Mouse (Mus musculus): Measurements from ENCODE around the gene Gm10772. TPM values are rescaled to one million over a fixed set of nuclear protein-coding genes. Genes with fewer than 3 reads are reported as not detected.
"Not testable (repeated sequence)": the region's sequence is repeated elsewhere in the genome, so short reads cannot be mapped to it uniquely, and the experiment has no call there.

Gm10772 gene
- total RNA-seq (2014; rRNA removed) (not detected in 2 replicates), polyA plus RNA-seq (2015; fragmentation: Nextera tagmentation; extraction: Ambion mirVana) (not detected in 2 replicates)

DNA sequence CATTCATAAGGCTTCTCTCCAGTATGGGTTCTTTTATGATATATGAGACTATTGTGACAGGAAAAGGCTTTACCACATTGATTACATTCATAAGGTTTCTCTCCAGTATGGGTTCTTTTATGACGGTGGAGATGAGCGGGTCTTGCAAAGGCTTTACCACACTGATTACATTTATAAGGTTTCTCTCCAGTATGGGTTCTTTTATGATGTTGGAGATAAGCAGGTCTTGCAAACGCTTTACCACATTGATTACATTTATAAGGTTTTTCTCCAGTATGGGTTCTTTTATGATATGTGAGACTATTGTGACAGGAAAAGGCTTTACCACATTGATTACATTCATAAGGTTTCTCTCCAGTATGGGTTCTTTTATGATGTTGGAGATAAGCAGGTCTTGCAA lies at the start of gene Gm10772:
Gene Gm10772, minus strand, starts transcription at position 101 of the 400 bp plus-strand sequence.
- 100% methylated on average over 2 of the region's 3 CpGs for WGBS
- not testable (repeated sequence) for ATAC-seq (ENCODE audit: low FRiP score); H3K4me3 ChIP-seq (ENCODE audit: low read depth, low read length); DNase-seq (ENCODE audit: low spot score); H3K9me3 ChIP-seq (ENCODE audit: low read length); H3K9ac ChIP-seq (replicated peaks; ENCODE audit: low read length, poor library complexity, severe bottlenecking); H3K27ac ChIP-seq (ENCODE audit: low read depth, low read length); H3K4me1 ChIP-seq (ENCODE audit: insufficient read depth, low read length); H3K4me2 ChIP-seq (ENCODE audit: low read depth, low read length, poor library complexity, severe bottlenecking); H3K36me3 ChIP-seq (ENCODE audit: insufficient read depth, low read length); H3K27me3 ChIP-seq (ENCODE audit: insufficient read depth, low read length)

DNA sequence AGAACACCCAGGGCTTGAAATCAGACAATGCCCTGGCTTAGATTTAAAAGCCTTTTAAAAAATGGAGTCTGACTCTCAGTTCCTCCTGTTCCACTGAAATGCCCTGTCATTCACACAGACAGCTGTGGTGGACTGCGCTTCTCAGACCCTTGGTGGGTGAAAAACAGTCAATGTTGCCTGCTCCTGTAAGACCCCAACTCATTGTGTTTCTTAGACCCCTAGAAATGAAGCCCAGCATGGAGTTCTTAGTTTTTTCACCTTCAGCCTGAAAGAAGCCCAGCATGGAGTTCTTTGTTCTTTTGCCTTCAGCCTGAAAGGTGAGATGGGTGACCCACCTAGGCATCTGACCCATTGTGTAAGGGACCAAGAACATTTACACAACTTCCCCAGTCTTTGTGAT lies 36.5 kb upstream of the Gm10772 start:
- H3K4me3 ChIP-seq (ENCODE audit: low read depth, low read length); H3K9me3 ChIP-seq (ENCODE audit: low read length); DNase-seq (ENCODE audit: low spot score); ATAC-seq (ENCODE audit: low FRiP score); H3K4me1 ChIP-seq (ENCODE audit: insufficient read depth, low read length); H3K9ac ChIP-seq (replicated peaks; ENCODE audit: low read length, poor library complexity, severe bottlenecking); H3K27me3 ChIP-seq (ENCODE audit: insufficient read depth, low read length); H3K36me3 ChIP-seq (ENCODE audit: insufficient read depth, low read length); H3K27ac ChIP-seq (ENCODE audit: low read depth, low read length); H3K4me2 ChIP-seq (ENCODE audit: low read depth, low read length, poor library complexity, severe bottlenecking): not testable (repeated sequence)
- WGBS: no CpG with 5 or more reads among the region's 1 CpGs

DNA sequence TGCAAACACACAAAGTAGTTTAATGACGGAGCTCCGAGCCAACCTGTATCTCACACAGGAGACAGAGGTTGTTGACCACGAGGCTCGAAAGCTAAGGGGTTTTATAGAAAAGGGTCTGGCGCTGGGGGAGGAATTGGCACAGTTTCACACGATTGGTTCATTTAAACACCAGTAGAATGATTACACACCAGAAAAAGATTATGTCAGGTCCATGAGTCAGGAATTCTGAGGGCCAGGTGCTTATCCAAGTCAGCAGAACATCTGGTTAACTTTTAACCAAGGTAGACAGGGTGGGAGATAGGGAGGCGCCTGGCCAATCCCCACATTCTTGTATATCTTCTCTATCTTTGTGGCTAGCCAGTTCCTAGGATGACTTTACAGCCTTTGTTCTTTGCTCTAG lies 35.8 kb upstream of the Gm10772 start:
- not testable (repeated sequence) for H3K4me2 ChIP-seq (ENCODE audit: low read depth, low read length, poor library complexity, severe bottlenecking); H3K4me3 ChIP-seq (ENCODE audit: low read depth, low read length); H3K9ac ChIP-seq (replicated peaks; ENCODE audit: low read length, poor library complexity, severe bottlenecking); H3K27me3 ChIP-seq (ENCODE audit: insufficient read depth, low read length); H3K27ac ChIP-seq (ENCODE audit: low read depth, low read length); H3K9me3 ChIP-seq (ENCODE audit: low read length); H3K4me1 ChIP-seq (ENCODE audit: insufficient read depth, low read length); H3K36me3 ChIP-seq (ENCODE audit: insufficient read depth, low read length); DNase-seq (ENCODE audit: low spot score); ATAC-seq (ENCODE audit: low FRiP score)
- WGBS: 91% methylated on average over 4 of the region's 7 CpGs

DNA sequence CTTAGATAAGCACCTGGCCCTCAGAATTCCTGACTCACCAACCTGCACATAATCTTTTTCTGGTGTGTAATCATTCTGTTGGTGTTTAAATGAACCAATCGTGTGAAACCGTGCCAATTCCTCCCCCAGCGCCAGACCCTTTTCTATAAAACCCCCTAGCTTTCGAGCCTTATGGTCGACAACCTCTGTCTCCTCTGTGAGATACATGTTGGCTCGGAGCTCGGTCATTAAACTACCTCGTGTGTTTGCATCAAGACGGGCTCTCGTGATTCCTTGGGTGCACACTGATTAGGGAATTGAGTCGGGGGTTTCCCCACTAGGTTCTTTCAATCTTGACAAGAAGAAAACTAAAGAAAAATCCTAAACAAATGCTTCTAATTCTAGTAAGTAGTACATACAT lies 13.0 kb downstream of the Gm10772 start:
- Histone ChIP-seq H3K4me2 (ENCODE audit: low read depth, low read length, poor library complexity, severe bottlenecking) (no peak overlapping the region), H3K27me3 (ENCODE audit: insufficient read depth, low read length) (no peaks in the 10 kb centered on the region), H3K4me1 (ENCODE audit: insufficient read depth, low read length) (no peaks in the 10 kb centered on the region), H3K4me3 (ENCODE audit: low read depth, low read length) (no peak overlapping the region), H3K36me3 (ENCODE audit: insufficient read depth, low read length) (no peaks in the 10 kb centered on the region), H3K27ac (ENCODE audit: low read depth, low read length) (no peak overlapping the region), H3K9me3 (ENCODE audit: low read length) (no peaks in the 10 kb centered on the region), H3K9ac (replicated peaks; ENCODE audit: low read length, poor library complexity, severe bottlenecking) (no peak overlapping the region)
- DNase-seq (ENCODE audit: low spot score) (no peak), ATAC-seq (ENCODE audit: low FRiP score) (no peak)
- WGBS: no CpG with 5 or more reads among the region's 11 CpGs
- no peak for TF ChIP-seq CTCF (IDR thresholded peaks at IDR 0.05)

DNA sequence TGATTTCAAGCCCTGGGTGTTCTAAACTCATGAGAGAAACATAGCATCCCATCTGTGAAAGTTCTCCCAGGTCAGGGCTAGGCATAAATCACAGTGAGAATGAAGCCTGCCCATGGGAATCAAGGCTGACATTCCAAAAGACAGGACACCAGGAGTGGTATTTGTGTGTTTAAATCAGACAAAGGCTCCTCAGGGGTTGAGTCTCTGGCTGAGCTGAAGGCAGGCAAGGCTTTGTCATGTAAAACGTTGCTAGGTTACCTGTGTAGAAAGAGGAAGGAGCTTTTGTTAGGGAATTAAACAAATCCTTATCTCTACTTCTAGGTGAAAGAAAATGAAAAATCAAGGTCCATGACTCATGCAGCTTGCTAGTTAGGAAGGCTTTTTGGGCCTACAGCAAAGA lies 13.6 kb downstream of the Gm10772 start:
- not testable (repeated sequence) for H3K9me3 ChIP-seq (ENCODE audit: low read length); H3K36me3 ChIP-seq (ENCODE audit: insufficient read depth, low read length); H3K4me2 ChIP-seq (ENCODE audit: low read depth, low read length, poor library complexity, severe bottlenecking); ATAC-seq (ENCODE audit: low FRiP score); H3K27ac ChIP-seq (ENCODE audit: low read depth, low read length); H3K4me1 ChIP-seq (ENCODE audit: insufficient read depth, low read length); H3K27me3 ChIP-seq (ENCODE audit: insufficient read depth, low read length); H3K9ac ChIP-seq (replicated peaks; ENCODE audit: low read length, poor library complexity, severe bottlenecking); DNase-seq (ENCODE audit: low spot score); H3K4me3 ChIP-seq (ENCODE audit: low read depth, low read length)
- no CpG with 5 or more reads among the region's 1 CpGs for WGBS

DNA sequence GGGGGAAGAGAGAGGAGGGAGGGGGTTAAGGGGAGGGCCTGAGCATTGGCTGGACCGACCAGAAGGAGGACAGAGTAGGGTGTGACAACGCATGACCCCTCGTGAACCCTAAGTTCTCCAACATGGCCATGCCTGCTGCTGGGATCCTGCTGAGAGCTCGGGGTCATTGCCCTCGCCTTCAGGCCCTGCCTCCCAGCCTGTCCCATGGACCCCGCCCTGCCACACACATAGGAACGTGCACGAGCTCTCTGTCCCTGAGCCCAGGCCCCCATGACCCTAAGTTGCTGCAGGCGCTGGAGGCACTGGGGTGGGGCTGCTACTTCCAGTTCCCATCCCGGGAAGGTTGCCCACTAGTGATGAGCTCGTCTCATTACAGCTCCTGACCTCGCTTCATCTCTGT lies 48.2 kb downstream of the Gm10772 start:
- not testable (repeated sequence) for ATAC-seq (ENCODE audit: low FRiP score); H3K9ac ChIP-seq (replicated peaks; ENCODE audit: low read length, poor library complexity, severe bottlenecking); H3K27ac ChIP-seq (ENCODE audit: low read depth, low read length); H3K36me3 ChIP-seq (ENCODE audit: insufficient read depth, low read length); H3K4me1 ChIP-seq (ENCODE audit: insufficient read depth, low read length); H3K4me3 ChIP-seq (ENCODE audit: low read depth, low read length); H3K9me3 ChIP-seq (ENCODE audit: low read length); DNase-seq (ENCODE audit: low spot score); H3K27me3 ChIP-seq (ENCODE audit: insufficient read depth, low read length); H3K4me2 ChIP-seq (ENCODE audit: low read depth, low read length, poor library complexity, severe bottlenecking)
- WGBS: 81% methylated on average over 4 of the region's 12 CpGs

Other genes starting within 250 kb of the Gm10772 start
- gene Gm10324, start 108.0 kb downstream of the Gm10772 start, total RNA-seq (2014; rRNA removed): not detected in 2 replicates
- gene Gm10324, start 108.0 kb downstream of the Gm10772 start, polyA plus RNA-seq (2015; fragmentation: Nextera tagmentation; extraction: Ambion mirVana): not detected in 2 replicates
- gene 2410141K09Rik, start 213.5 kb upstream of the Gm10772 start, total RNA-seq (2014; rRNA removed): not detected in 2 replicates
- not detected in 2 replicates for gene 2410141K09Rik, start 213.5 kb upstream of the Gm10772 start, polyA plus RNA-seq (2015; fragmentation: Nextera tagmentation; extraction: Ambion mirVana)

Measured in midbrain, postnatal 0 days (tissue).